Mouse (Mus musculus) embryonic facial prominence, embryonic 10.5 days (tissue): Measurements from ENCODE around the gene Eng. TPM values are rescaled to one million over a fixed set of nuclear protein-coding genes. Genes with fewer than 3 reads are reported as not detected.
A peak's percentile ranks its signal among the peaks of the same experiment; 100 is the strongest.

Experiments used
- DNase-seq: peaks from one replicate; pipeline ENCODE4 v3.0.0-alpha.2; 2017; ENCODE audit warnings: low spot score
- H3K27ac ChIP-seq: fragments of 300-500 bp; sonication (generic); replicated peaks from 2 replicates; pipeline ENCODE4 v1.5.1; 2016; ENCODE audit warnings: mild to moderate bottlenecking
- H3K27me3 ChIP-seq: fragments of 300-500 bp; sonication (generic); replicated peaks from 2 replicates; pipeline ENCODE4 v1.6.1; 2016; ENCODE audit warnings: low read depth, mild to moderate bottlenecking; ENCODE audit not compliant: poor library complexity, severe bottlenecking
- H3K36me3 ChIP-seq: fragments of 300-500 bp; sonication (generic); replicated peaks from 2 replicates; pipeline ENCODE4 v1.6.1; 2016; ENCODE audit warnings: mild to moderate bottlenecking, moderate library complexity
- H3K4me1 ChIP-seq: fragments of 300-500 bp; sonication (generic); 2 replicates; pipeline ENCODE4 v1.6.1; 2016
- H3K4me3 ChIP-seq: fragments of 300-500 bp; sonication (generic); 2 replicates; pipeline ENCODE4 v1.5.1; 2016; ENCODE audit warnings: mild to moderate bottlenecking, moderate library complexity
- H3K9me3 ChIP-seq: fragments of 300-500 bp; sonication (generic); 2 replicates; pipeline ENCODE4 v1.6.1; 2016; ENCODE audit warnings: mild to moderate bottlenecking
- WGBS: fragments of 180-500 bp; shearing (Covaris S2); methylation state at CpG from one replicate; pipeline ENCODE4 v1.1.7; 2016; 5-methylcytosine and 5-hydroxymethylcytosine counted together
- microRNA counts: library from miRNA; unstranded; fragments of <30 nt; microRNA quantifications from one replicate; lab custom pipeline; 2017
- microRNA-seq: library from miRNA; unstranded; fragments of <30 nt; microRNA quantifications from one replicate; pipeline ENCODE4, GENCODE M21; 2017
- polyA plus RNA-seq: library from polyadenylated mRNA; unstranded; fragments of >200 nt; fragmentation: Nextera tagmentation; extraction: Ambion mirVana; gene quantifications from 2 replicates; pipeline ENCODE4 v1.2.1, GENCODE M21; 2016

The Eng gene
- polyA plus RNA-seq, 1 experiment from 2014 or later = 25.5 TPM

DNA sequence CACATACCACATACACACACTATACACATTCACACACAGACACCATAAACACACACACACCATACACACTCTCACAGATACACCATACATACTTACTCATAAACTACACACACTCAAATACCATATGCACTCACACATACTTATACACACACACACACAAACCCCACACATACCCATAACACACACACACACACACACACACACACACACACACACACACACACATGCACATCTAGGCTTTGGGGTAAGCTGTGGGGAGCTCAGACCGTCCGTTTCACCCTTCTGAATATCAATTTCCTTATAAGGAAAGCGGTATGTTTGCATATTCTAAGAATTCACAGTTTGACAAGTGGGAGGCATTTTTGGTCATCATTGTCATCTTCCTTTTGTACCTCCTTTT is 76.2 kb downstream of the Eng start:
- Histone ChIP-seq H3K9me3 (no peaks in the 10 kb centered on the region), H3K4me3 (no peak overlapping the region), H3K4me1 (peaks cover 38% of the 10 kb centered on the region), H3K36me3 (no peaks in the 10 kb centered on the region), H3K27me3 (no peaks in the 10 kb centered on the region), H3K27ac (no peak overlapping the region)
- DNase-seq = no peak
- 81% methylated on average over 3 of the region's 3 CpGs for WGBS

- no peak for DNase-seq
- Histone ChIP-seq H3K9me3 (no peaks in the 10 kb centered on the region), H3K27me3 (no peaks in the 10 kb centered on the region), H3K36me3 (no peaks in the 10 kb centered on the region), H3K27ac (no peak overlapping the region), H3K4me1 (peaks cover 46% of the 10 kb centered on the region), H3K4me3 (no peak overlapping the region)
- WGBS = 74% methylated on average over 4 of the region's 4 CpGs
Measured at GRCm38 (mm10) chr2:32724149-32724548, 77.8 kb downstream of the Eng start.

DNA sequence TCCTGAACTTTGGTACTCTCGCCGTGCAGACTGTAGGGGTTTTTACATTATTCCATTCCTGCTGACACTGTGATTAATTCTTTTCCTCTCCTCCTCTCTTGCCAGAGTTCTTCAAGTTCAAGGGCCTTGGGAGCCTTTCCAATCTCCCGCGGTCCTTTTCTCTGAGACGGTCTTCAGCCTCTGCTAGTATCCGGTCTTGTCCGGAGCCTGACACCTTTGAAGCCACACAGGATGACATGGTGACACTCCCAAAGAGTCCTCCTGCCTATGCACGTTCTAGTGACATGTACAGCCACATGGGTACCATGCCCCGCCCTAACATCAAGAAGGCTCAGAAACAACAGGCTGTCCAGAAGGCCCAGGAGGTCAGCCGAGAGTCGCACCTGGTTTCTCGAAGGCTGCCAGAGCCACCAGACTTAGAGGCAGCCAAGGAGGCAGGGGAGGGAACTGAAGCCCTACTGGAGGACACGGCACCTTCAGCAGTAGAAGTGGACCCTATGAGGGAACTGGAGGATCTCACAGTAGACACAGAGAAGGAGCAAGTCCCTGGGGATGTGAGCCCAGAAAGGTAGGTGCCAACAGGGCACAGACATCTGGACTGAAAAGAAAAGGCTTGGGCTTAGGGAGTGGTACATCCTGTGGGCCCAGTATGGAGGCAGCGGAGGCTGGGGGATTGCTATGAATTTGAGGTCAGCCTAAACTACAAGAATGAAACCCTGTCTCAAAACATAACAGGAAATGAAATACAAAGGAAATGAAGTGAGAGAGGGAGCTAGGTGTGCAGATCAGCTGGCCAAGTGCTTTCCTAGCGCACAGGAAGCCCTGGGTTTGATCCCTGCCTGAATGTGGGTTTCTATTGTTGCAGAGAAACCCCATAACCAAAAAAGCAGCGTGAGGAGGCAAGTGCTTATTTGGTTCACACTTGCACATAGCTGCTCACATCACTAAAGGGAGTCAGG is 78.7 kb downstream of the Eng start:
- DNase-seq = no peak
- H3K4me1 ChIP-seq = peaks cover 54% of the 10 kb centered on the region
- H3K36me3 ChIP-seq = no peaks in the 10 kb centered on the region
- H3K4me3 ChIP-seq = no peak overlapping the region
- H3K9me3 ChIP-seq = no peaks in the 10 kb centered on the region
- H3K27me3 ChIP-seq = no peaks in the 10 kb centered on the region
- H3K27ac ChIP-seq = no peak overlapping the region; the same call in 1 of the 2 replicates
- 82% methylated on average over 16 of the region's 16 CpGs for WGBS

- DNase-seq = peak; percentile 95
- under 1% methylated on average over 16 of the region's 16 CpGs for WGBS
- peak overlapping the region; percentile 55 for H3K4me3 ChIP-seq
- no peaks in the 10 kb centered on the region for H3K36me3 ChIP-seq
- peak overlapping the region; percentile 82 for H3K27ac ChIP-seq
- no peaks in the 10 kb centered on the region for H3K9me3 ChIP-seq
- peaks cover 59% of the 10 kb centered on the region for H3K4me1 ChIP-seq
- H3K27me3 ChIP-seq = no peaks in the 10 kb centered on the region
Measured at GRCm38 (mm10) chr2:32727435-32727834, 81.0 kb downstream of the Eng start.

- 46% methylated on average over 7 of the region's 7 CpGs for WGBS
- peak overlapping the region; percentile 55 for H3K4me3 ChIP-seq
- H3K36me3 ChIP-seq = no peaks in the 10 kb centered on the region
- DNase-seq = peak; percentile 40
- no peaks in the 10 kb centered on the region for H3K9me3 ChIP-seq
- H3K27me3 ChIP-seq = no peaks in the 10 kb centered on the region
- peaks cover 69% of the 10 kb centered on the region for H3K4me1 ChIP-seq
- peak overlapping the region; percentile 82 for H3K27ac ChIP-seq
Measured at GRCm38 (mm10) chr2:32728463-32728862, 82.1 kb downstream of the Eng start.

GRCm38 (mm10) chr2:32729547-32729946 is 83.2 kb downstream of the Eng start:
- Histone ChIP-seq H3K27ac (0 out of 2 replicates have a peak overlapping the region, but pooled peaks have one; percentile 82), H3K27me3 (no peaks in the 10 kb centered on the region), H3K36me3 (no peaks in the 10 kb centered on the region; the same call in 1 of the 2 replicates), H3K4me3 (peak overlapping the region; percentile 55; the same call in 1 of the 2 replicates), H3K4me1 (peaks cover 78% of the 10 kb centered on the region), H3K9me3 (no peaks in the 10 kb centered on the region)
- no peak for DNase-seq
- 57% methylated on average over 4 of the region's 4 CpGs for WGBS

DNA sequence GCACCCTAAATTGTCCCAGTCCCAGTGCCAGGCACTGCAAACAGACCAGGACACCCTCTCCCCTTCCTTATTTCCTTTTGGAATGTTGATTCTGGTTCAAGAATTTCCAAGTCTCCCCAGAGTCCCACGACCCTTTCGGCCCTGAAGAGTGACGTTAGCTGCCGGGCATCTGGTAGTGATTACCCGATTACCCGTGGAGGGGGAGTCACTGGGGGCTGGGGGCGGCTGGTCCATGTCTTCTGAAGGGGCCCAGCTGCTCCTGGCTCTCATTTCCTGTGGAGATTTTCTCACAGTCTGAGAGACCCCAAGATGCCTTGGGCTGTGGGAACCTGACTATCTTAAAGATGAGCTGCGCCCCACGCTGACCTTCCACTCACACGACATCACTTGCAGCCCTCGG is 84.5 kb downstream of the Eng start:
- WGBS = 19% methylated on average over 11 of the region's 11 CpGs
- H3K9me3 ChIP-seq = no peaks in the 10 kb centered on the region
- peak overlapping the region; percentile 55 for H3K4me3 ChIP-seq
- H3K27ac ChIP-seq = peak overlapping the region; percentile 82
- no peaks in the 10 kb centered on the region; the same call in 1 of the 2 replicates for H3K36me3 ChIP-seq
- H3K27me3 ChIP-seq = no peaks in the 10 kb centered on the region
- peaks cover 86% of the 10 kb centered on the region for H3K4me1 ChIP-seq
- DNase-seq = peak; percentile 91

- peak overlapping the region; percentile 82 for H3K27ac ChIP-seq
- peak overlapping the region; percentile 13; the same call in 1 of the 2 replicates for H3K4me3 ChIP-seq
- DNase-seq = no peak
- no peaks in the 10 kb centered on the region; the same call in 1 of the 2 replicates for H3K36me3 ChIP-seq
- 65% methylated on average over 4 of the region's 4 CpGs for WGBS
- no peaks in the 10 kb centered on the region for H3K27me3 ChIP-seq
- peaks cover 94% of the 10 kb centered on the region for H3K4me1 ChIP-seq
- no peaks in the 10 kb centered on the region for H3K9me3 ChIP-seq
Measured at GRCm38 (mm10) chr2:32731911-32732310, 85.5 kb downstream of the Eng start.

MicroRNA genes within 50 kb of the gene (microRNA counts, 519-probe panel; counts per million panel counts)
- microRNA mmu-miR-1954 (lab: Ali Mortazavi, UCI) (188 counts per million, percentile 57 among the panel's probes with 10 or more counts), microRNA mmu-miR-2861 (lab: Ali Mortazavi, UCI) (188 counts per million, percentile 57 among the panel's probes with 10 or more counts)

Small RNAs within 50 kb of the gene (microRNA-seq; reads per million reads assigned to microRNA genes)
- gene Gm47291 = not detected
- gene Mir1954 = not detected
- not detected for gene Mir2861
- gene Mir3960 = not detected
- gene Mir8093 = not detected

Other genes with a start within 250 kb of the Eng start
- 6.4 and 6.8 TPM in 2 replicates for gene Naif1, start 196.1 kb upstream of the Eng start, polyA plus RNA-seq
- 29.8 and 31.8 TPM in 2 replicates for gene Slc25a25, start 195.2 kb upstream of the Eng start, polyA plus RNA-seq
- gene Fam102a, start 111.3 kb upstream of the Eng start, polyA plus RNA-seq = 11.8 and 12.3 TPM in 2 replicates
- 109 and 111 TPM in 2 replicates for gene Dpm2, start 75.7 kb upstream of the Eng start, polyA plus RNA-seq
- gene Pip5kl1, start 71.8 kb upstream of the Eng start, polyA plus RNA-seq = 2.0 and 2.1 TPM in 2 replicates
- 0.11 TPM in 2 replicates for gene 9430097D07Rik, start 70.9 kb upstream of the Eng start, polyA plus RNA-seq
- gene St6galnac4, start 59.5 kb upstream of the Eng start, polyA plus RNA-seq = 25.1 and 26.4 TPM in 2 replicates
- 17.1 and 17.3 TPM in 2 replicates for gene St6galnac6, start 46.9 kb upstream of the Eng start, polyA plus RNA-seq
- gene Ak1, start 24.8 kb upstream of the Eng start, polyA plus RNA-seq = 20.5 and 24.7 TPM in 2 replicates
- gene Fpgs, start 57.5 kb downstream of the Eng start, polyA plus RNA-seq = 33.5 and 35.5 TPM in 2 replicates
- gene Cdk9, start 66.5 kb downstream of the Eng start, polyA plus RNA-seq = 130 and 135 TPM in 2 replicates
- 27.1 and 27.5 TPM in 2 replicates for gene Sh2d3c, start 74.5 kb downstream of the Eng start, polyA plus RNA-seq
- 0.52 and 0.57 TPM in 2 replicates for gene 6330409D20Rik, start 94.4 kb downstream of the Eng start, polyA plus RNA-seq
- 48.9 and 53.5 TPM in 2 replicates for gene Tor2a, start 110.6 kb downstream of the Eng start, polyA plus RNA-seq
- gene Ttc16, start 129.0 kb downstream of the Eng start, polyA plus RNA-seq = 0.31 and 0.34 TPM in 2 replicates
- gene Ptrh1, start 129.2 kb downstream of the Eng start, polyA plus RNA-seq = 5.3 and 6.4 TPM in 2 replicates
- 0.54 and 0.60 TPM in 2 replicates for gene Cfap157, start 137.8 kb downstream of the Eng start, polyA plus RNA-seq
- gene Stxbp1, start 200.7 kb downstream of the Eng start, polyA plus RNA-seq = 24.4 and 25.1 TPM in 2 replicates
- gene Fam129b, start 229.5 kb downstream of the Eng start, polyA plus RNA-seq = 43.9 and 46.4 TPM in 2 replicates